Mouse (Mus musculus) hindbrain, embryonic 13.5 days (tissue): ENCODE results near the gene Rpp25l. TPM values are rescaled to one million over a fixed set of nuclear protein-coding genes. Genes with fewer than 3 reads are reported as not detected.
"Not testable (repeated sequence)": the region's sequence is repeated elsewhere in the genome, so short reads cannot be mapped to it uniquely, and the experiment has no call there.

Source experiments
- ATAC-seq: fragments of 200-750 bp; cut with Nextera tagmentation; 2 replicates; pipeline ENCODE4 v1.8.0; 2017; ENCODE audit warnings: moderate TSS enrichment; ENCODE audit not compliant: low FRiP score
- H3K27ac ChIP-seq: fragments of 300-500 bp; sonication (generic); 2 replicates; pipeline ENCODE4 v1.5.1; 2015; ENCODE audit warnings: inconsistent platforms, mild to moderate bottlenecking, moderate library complexity
- H3K27me3 ChIP-seq: fragments of 300-500 bp; sonication (generic); 2 replicates; pipeline ENCODE4 v1.6.1; 2015; ENCODE audit warnings: mild to moderate bottlenecking, inconsistent platforms
- H3K36me3 ChIP-seq: fragments of 300-500 bp; sonication (generic); 2 replicates; pipeline ENCODE4 v1.6.1; 2015; ENCODE audit warnings: mild to moderate bottlenecking, inconsistent platforms
- H3K4me1 ChIP-seq: fragments of 300-500 bp; sonication (generic); replicated peaks from 2 replicates; pipeline ENCODE4 v1.6.1; 2015; ENCODE audit warnings: inconsistent platforms
- H3K4me2 ChIP-seq: fragments of 300-500 bp; sonication (generic); 2 replicates; pipeline ENCODE4 v1.6.1; 2015; ENCODE audit warnings: inconsistent platforms, mild to moderate bottlenecking, moderate library complexity
- H3K4me3 ChIP-seq: fragments of 300-500 bp; sonication (generic); 2 replicates; pipeline ENCODE4 v1.5.1; 2015; ENCODE audit warnings: mild to moderate bottlenecking, inconsistent platforms
- H3K9ac ChIP-seq: fragments of 300-500 bp; sonication (generic); 2 replicates; pipeline ENCODE4 v1.6.1; 2015; ENCODE audit warnings: mild to moderate bottlenecking, inconsistent platforms
- H3K9me3 ChIP-seq: fragments of 300-500 bp; sonication (generic); 2 replicates; pipeline ENCODE4 v1.6.1; 2016; ENCODE audit warnings: inconsistent platforms
- whole genome bisulfite sequencing: fragments of 180-500 bp; shearing (Covaris S2); methylation state at CpG from one replicate; pipeline ENCODE4 v1.1.7; 2015; 5-methylcytosine and 5-hydroxymethylcytosine counted together
- polyA plus RNA-seq: library from polyadenylated mRNA; unstranded; fragments of >200 nt; fragmentation: Nextera tagmentation; extraction: Ambion mirVana; gene quantifications from 2 replicates; pipeline ENCODE4 v1.2.1, GENCODE M21; 2015

The Rpp25l gene
- polyA plus RNA-seq, 1 experiment from 2014 or later: 66.8 TPM

GRCm38 (mm10) chr4:41685882-41686492, 27.3 kb downstream of the Rpp25l start:
- peaks cover 38% of the 10 kb centered on the region for H3K4me1 ChIP-seq
- not testable (repeated sequence) for H3K27me3 ChIP-seq, H3K36me3 ChIP-seq, H3K4me2 ChIP-seq, H3K9ac ChIP-seq, ATAC-seq, H3K9me3 ChIP-seq, H3K4me3 ChIP-seq
- peak overlapping the region; percentile 58 for H3K27ac ChIP-seq
- 9% methylated on average over 9 of the region's 10 CpGs for WGBS

- ATAC-seq: 0 out of 2 replicates have a peak, but pooled peaks have one; percentile 4
- not testable (repeated sequence) for H3K9ac ChIP-seq, H3K9me3 ChIP-seq, H3K27me3 ChIP-seq, H3K36me3 ChIP-seq, H3K4me3 ChIP-seq
- peak overlapping the region; percentile 81 for H3K27ac ChIP-seq
- peak overlapping the region; percentile 25 for H3K4me2 ChIP-seq
- 2% methylated on average over 12 of the region's 14 CpGs for WGBS
- H3K4me1 ChIP-seq: peaks cover 47% of the 10 kb centered on the region
Measured at GRCm38 (mm10) chr4:41684931-41685453, 28.3 kb downstream of the Rpp25l start.

GRCm38 (mm10) chr4:41684131-41684930, 29.0 kb downstream of the Rpp25l start:
- H3K4me2 ChIP-seq: peak overlapping the region; percentile 40
- H3K4me3 ChIP-seq, H3K9ac ChIP-seq, H3K9me3 ChIP-seq, H3K36me3 ChIP-seq, H3K27me3 ChIP-seq: not testable (repeated sequence)
- H3K4me1 ChIP-seq: peaks cover 53% of the 10 kb centered on the region
- 1% methylated on average over 23 of the region's 27 CpGs for WGBS
- H3K27ac ChIP-seq: peak overlapping the region; percentile 81
- ATAC-seq: peak; percentile 29

GRCm38 (mm10) chr4:41683303-41683702, 30.0 kb downstream of the Rpp25l start:
- not testable (repeated sequence) for H3K27me3 ChIP-seq, ATAC-seq, H3K36me3 ChIP-seq, H3K9me3 ChIP-seq
- peak overlapping the region; percentile 22; the same call in 1 of the 2 replicates for H3K4me3 ChIP-seq
- peak overlapping the region; percentile 42 for H3K4me2 ChIP-seq
- H3K27ac ChIP-seq: peak overlapping the region; percentile 64
- 0 out of 2 replicates have a peak overlapping the region, but pooled peaks have one; percentile 49 for H3K9ac ChIP-seq
- peaks cover 54% of the 10 kb centered on the region for H3K4me1 ChIP-seq
- 0% methylated on average over 4 of the region's 27 CpGs for WGBS

GRCm38 (mm10) chr4:41682789-41683188, 30.5 kb downstream of the Rpp25l start:
- peak overlapping the region; percentile 80 for H3K27ac ChIP-seq
- 25% methylated on average over 6 of the region's 6 CpGs for WGBS
- H3K4me3 ChIP-seq: no peak overlapping the region
- H3K4me2 ChIP-seq: peak overlapping the region; percentile 32
- H3K27me3 ChIP-seq: no peaks in the 10 kb centered on the region
- peaks cover 59% of the 10 kb centered on the region for H3K4me1 ChIP-seq
- ATAC-seq: no peak
- H3K9ac ChIP-seq: peak overlapping the region; percentile 57
- no peaks in the 10 kb centered on the region for H3K9me3 ChIP-seq
- no peaks in the 10 kb centered on the region for H3K36me3 ChIP-seq

GRCm38 (mm10) chr4:41681947-41682346, 31.4 kb downstream of the Rpp25l start:
- Histone ChIP-seq H3K4me1 (peaks cover 64% of the 10 kb centered on the region), H3K27me3 (no peaks in the 10 kb centered on the region), H3K9ac (0 out of 2 replicates have a peak overlapping the region, but pooled peaks have one; percentile 57), H3K4me3 (no peak overlapping the region), H3K4me2 (peak overlapping the region; percentile 32; the same call in 1 of the 2 replicates), H3K36me3 (no peaks in the 10 kb centered on the region), H3K9me3 (no peaks in the 10 kb centered on the region), H3K27ac (peak overlapping the region; percentile 80)
- ATAC-seq: no peak
- WGBS: 66% methylated on average over 10 of the region's 10 CpGs

- H3K27ac ChIP-seq: no peak overlapping the region
- no peak for ATAC-seq
- WGBS: 67% methylated on average over 4 of the region's 4 CpGs
- no peaks in the 10 kb centered on the region for H3K36me3 ChIP-seq
- H3K4me2 ChIP-seq: no peak overlapping the region
- peaks cover 72% of the 10 kb centered on the region for H3K4me1 ChIP-seq
- peak overlapping the region; percentile 39; the same call in 1 of the 2 replicates for H3K9ac ChIP-seq
- no peaks in the 10 kb centered on the region for H3K27me3 ChIP-seq
- no peak overlapping the region for H3K4me3 ChIP-seq
- no peaks in the 10 kb centered on the region for H3K9me3 ChIP-seq
Measured at GRCm38 (mm10) chr4:41681176-41681575, 32.2 kb downstream of the Rpp25l start.

- peak overlapping the region; percentile 56; the same call in 1 of the 2 replicates for H3K9ac ChIP-seq
- no peaks in the 10 kb centered on the region for H3K27me3 ChIP-seq
- no peaks in the 10 kb centered on the region for H3K36me3 ChIP-seq
- ATAC-seq: no peak
- no peak overlapping the region for H3K4me3 ChIP-seq
- peak overlapping the region; percentile 69 for H3K27ac ChIP-seq
- peaks cover 86% of the 10 kb centered on the region for H3K4me1 ChIP-seq
- no peak overlapping the region for H3K4me2 ChIP-seq
- 33% methylated on average over 1 of the region's 2 CpGs for WGBS
- H3K9me3 ChIP-seq: no peaks in the 10 kb centered on the region
Measured at GRCm38 (mm10) chr4:41679291-41679690, 34.0 kb downstream of the Rpp25l start.

GRCm38 (mm10) chr4:41678863-41679262, 34.5 kb downstream of the Rpp25l start:
- H3K4me3 ChIP-seq: no peak overlapping the region
- H3K4me2 ChIP-seq: no peak overlapping the region
- peak overlapping the region; percentile 69; the same call in 1 of the 2 replicates for H3K27ac ChIP-seq
- ATAC-seq: no peak
- H3K9me3 ChIP-seq: no peaks in the 10 kb centered on the region
- no peak overlapping the region for H3K9ac ChIP-seq
- no peaks in the 10 kb centered on the region for H3K27me3 ChIP-seq
- H3K36me3 ChIP-seq: no peaks in the 10 kb centered on the region
- WGBS: 79% methylated on average over 6 of the region's 6 CpGs
- H3K4me1 ChIP-seq: peaks cover 86% of the 10 kb centered on the region

- Histone ChIP-seq H3K9me3 (no peaks in the 10 kb centered on the region), H3K27me3 (no peaks in the 10 kb centered on the region), H3K4me2 (0 out of 2 replicates have a peak overlapping the region, but pooled peaks have one; percentile 2), H3K4me1 (peaks cover 95% of the 10 kb centered on the region), H3K27ac (peak overlapping the region; percentile 82), H3K9ac (peak overlapping the region; percentile 55), H3K36me3 (no peaks in the 10 kb centered on the region), H3K4me3 (no peak overlapping the region)
- peak; percentile 68 for ATAC-seq
- 43% methylated on average over 12 of the region's 13 CpGs for WGBS
Measured at GRCm38 (mm10) chr4:41677006-41677629, 36.2 kb downstream of the Rpp25l start.

- ATAC-seq: no peak
- H3K9me3 ChIP-seq: no peaks in the 10 kb centered on the region
- H3K27ac ChIP-seq: peak overlapping the region; percentile 82
- H3K4me1 ChIP-seq: peaks cover 97% of the 10 kb centered on the region
- H3K27me3 ChIP-seq: no peaks in the 10 kb centered on the region
- peak overlapping the region; percentile 55 for H3K9ac ChIP-seq
- H3K4me2 ChIP-seq: peak overlapping the region; percentile 2; the same call in 1 of the 2 replicates
- WGBS: 65% methylated on average over 17 of the region's 17 CpGs
- H3K4me3 ChIP-seq: no peak overlapping the region
- H3K36me3 ChIP-seq: no peaks in the 10 kb centered on the region
Measured at GRCm38 (mm10) chr4:41676248-41677005, 36.9 kb downstream of the Rpp25l start.
